Mouse (Mus musculus) C3H10T1/2 (cell line): Measurements from ENCODE around the gene Natd1. TPM values are rescaled to one million over a fixed set of nuclear protein-coding genes. Genes with fewer than 3 reads are reported as not detected.

ENCODE experiments used
- polyA plus RNA-seq, 2 experiments: library from polyadenylated mRNA; unstranded; fragments of >200 nt; fragmentation: generic; extraction: Trizol; gene quantifications; one replicate each; pipeline ENCODE4 v1.2.1; 2012; ENCODE audit warnings: missing spikeins in 2 of 2

Gene Natd1
- 10 to 100 TPM in 1 of 2 experiments, 1 to 10 TPM in 1; 3.7 to 30.6 TPM for polyA plus RNA-seq

GRCm38 (mm10) chr11:60914491-60914890 is at the start of gene Natd1:
Gene Natd1, minus strand, starts transcription at chr11:60914750.

GRCm38 (mm10) chr11:60931869-60932481 is 17.4 kb upstream of the Natd1 start, which contains the start of gene Map2k3:
Gene Map2k3, plus strand, starts transcription at chr11:60932033.

GRCm38 (mm10) chr11:60878675-60879294 is 35.8 kb downstream of the Natd1 start, which contains the start of gene Tmem11:
Gene Tmem11, minus strand, starts transcription at chr11:60879272.

Other genes with a start within 250 kb of the Natd1 start
- gene Llgl1, start 215.0 kb downstream of the Natd1 start, polyA plus RNA-seq = 10 to 100 TPM; 17.3 to 50.5 TPM
- gene Flii, start 187.5 kb downstream of the Natd1 start, polyA plus RNA-seq = 100 to 1,000 TPM; 211 to 261 TPM
- 10 to 100 TPM in 1 of 2 experiments, 1 to 10 TPM in 1; 8.7 to 17.1 TPM for gene Mief2, start 186.4 kb downstream of the Natd1 start, polyA plus RNA-seq
- 1 to 10 TPM; 3.2 to 6.6 TPM for gene Top3a, start 137.4 kb downstream of the Natd1 start, polyA plus RNA-seq
- gene Smcr8, start 137.2 kb downstream of the Natd1 start, polyA plus RNA-seq = 1 to 10 TPM; 1.1 to 5.6 TPM
- gene Shmt1, start 103.0 kb downstream of the Natd1 start, polyA plus RNA-seq = 10 to 100 TPM in 1 of 2 experiments, 1 to 10 TPM in 1; 5.5 to 31.4 TPM
- gene Dhrs7b, start 84.1 kb downstream of the Natd1 start, polyA plus RNA-seq = 10 to 100 TPM; 47.5 to 50.5 TPM
- gene Tmem11, start 35.5 kb downstream of the Natd1 start, polyA plus RNA-seq = 10 to 100 TPM; 47.4 to 52.3 TPM
- 100 to 1,000 TPM in 1 of 2 experiments, 10 to 100 TPM in 1; 95.4 to 113 TPM for gene Map2k3, start 17.3 kb upstream of the Natd1 start, polyA plus RNA-seq
- under 1 TPM; 0.06 to 0.07 TPM for gene Kcnj12, start 107.8 kb upstream of the Natd1 start, polyA plus RNA-seq
- gene Tnfrsf13b, start 212.0 kb upstream of the Natd1 start, polyA plus RNA-seq = not detected